Mouse (Mus musculus): Measurements from ENCODE around the gene Sec24a. TPM values are rescaled to one million over a fixed set of nuclear protein-coding genes. Genes with fewer than 3 reads are reported as not detected.
"Not testable (repeated sequence)": the region's sequence is repeated elsewhere in the genome, so short reads cannot be mapped to it uniquely, and the experiment has no call there.

Gene Sec24a
- polyA plus RNA-seq, 1 experiment from 2014 or later: 16.1 TPM

- H3K4me2 ChIP-seq (replicated peaks; ENCODE audit: low read depth, low read length): no peak overlapping the region
- no peak overlapping the region for H3K4me3 ChIP-seq (ENCODE audit: low read depth, low read length)
- H3K9ac ChIP-seq (ENCODE audit: low read depth, low read length): no peak overlapping the region
- ATAC-seq (ENCODE audit: low FRiP score) (no peak), DNase-seq (ENCODE audit: low spot score) (no peak)
- WGBS: 92% methylated on average over 7 of the region's 7 CpGs
- H3K27ac ChIP-seq (ENCODE audit: low read depth, low read length): no peak overlapping the region
- H3K36me3 ChIP-seq (ENCODE audit: control insufficient read depth, insufficient read depth, low read length): peaks cover 12% of the 10 kb centered on the region; the same call in 1 of the 2 replicates
- no peaks in the 10 kb centered on the region for H3K27me3 ChIP-seq (ENCODE audit: control insufficient read depth, insufficient read depth, low read length)
- no peaks in the 10 kb centered on the region for H3K4me1 ChIP-seq (replicated peaks; ENCODE audit: control insufficient read depth, insufficient read depth, low read length)
- H3K9me3 ChIP-seq (ENCODE audit: control insufficient read depth, low read length): no peaks in the 10 kb centered on the region
Measured at GRCm38 (mm10) chr11:51790662-51791061, 27.2 kb upstream of the Sec24a start.

GRCm38 (mm10) chr11:51789735-51790134 is 26.3 kb upstream of the Sec24a start:
- not testable (repeated sequence) for H3K4me1 ChIP-seq (replicated peaks; ENCODE audit: control insufficient read depth, insufficient read depth, low read length); H3K9me3 ChIP-seq (ENCODE audit: control insufficient read depth, low read length); H3K4me2 ChIP-seq (replicated peaks; ENCODE audit: low read depth, low read length); DNase-seq (ENCODE audit: low spot score); ATAC-seq (ENCODE audit: low FRiP score); H3K27ac ChIP-seq (ENCODE audit: low read depth, low read length); H3K27me3 ChIP-seq (ENCODE audit: control insufficient read depth, insufficient read depth, low read length); H3K4me3 ChIP-seq (ENCODE audit: low read depth, low read length); H3K9ac ChIP-seq (ENCODE audit: low read depth, low read length)
- 87% methylated on average over 4 of the region's 4 CpGs for WGBS
- H3K36me3 ChIP-seq (ENCODE audit: control insufficient read depth, insufficient read depth, low read length): peaks cover 12% of the 10 kb centered on the region; the same call in 1 of the 2 replicates

GRCm38 (mm10) chr11:51785926-51786325 is 22.5 kb upstream of the Sec24a start:
- no peak for ATAC-seq (ENCODE audit: low FRiP score)
- peaks cover 6% of the 10 kb centered on the region for H3K36me3 ChIP-seq (ENCODE audit: control insufficient read depth, insufficient read depth, low read length)
- peak; percentile 57 for DNase-seq (ENCODE audit: low spot score)

GRCm38 (mm10) chr11:51782721-51783120 is 19.3 kb upstream of the Sec24a start:
- DNase-seq (ENCODE audit: low spot score) (no peak), ATAC-seq (ENCODE audit: low FRiP score) (no peak)
- Histone ChIP-seq H3K9me3 (ENCODE audit: control insufficient read depth, low read length) (no peaks in the 10 kb centered on the region), H3K27me3 (ENCODE audit: control insufficient read depth, insufficient read depth, low read length) (no peaks in the 10 kb centered on the region), H3K4me1 (replicated peaks; ENCODE audit: control insufficient read depth, insufficient read depth, low read length) (no peaks in the 10 kb centered on the region), H3K4me2 (replicated peaks; ENCODE audit: low read depth, low read length) (no peak overlapping the region), H3K27ac (ENCODE audit: low read depth, low read length) (no peak overlapping the region), H3K9ac (ENCODE audit: low read depth, low read length) (no peak overlapping the region), H3K36me3 (ENCODE audit: control insufficient read depth, insufficient read depth, low read length) (peaks cover 6% of the 10 kb centered on the region; the same call in 1 of the 2 replicates), H3K4me3 (ENCODE audit: low read depth, low read length) (no peak overlapping the region)
- WGBS: 93% methylated on average over 6 of the region's 6 CpGs

More at GRCm38 (mm10) chr11:51785926-51786325, 22.5 kb upstream of the Sec24a start:
- WGBS: 92% methylated on average over 6 of the region's 6 CpGs
- Histone ChIP-seq H3K9me3 (ENCODE audit: control insufficient read depth, low read length) (no peaks in the 10 kb centered on the region), H3K27me3 (ENCODE audit: control insufficient read depth, insufficient read depth, low read length) (no peaks in the 10 kb centered on the region), H3K27ac (ENCODE audit: low read depth, low read length) (no peak overlapping the region), H3K4me2 (replicated peaks; ENCODE audit: low read depth, low read length) (no peak overlapping the region), H3K4me3 (ENCODE audit: low read depth, low read length) (no peak overlapping the region), H3K4me1 (replicated peaks; ENCODE audit: control insufficient read depth, insufficient read depth, low read length) (no peaks in the 10 kb centered on the region), H3K9ac (ENCODE audit: low read depth, low read length) (no peak overlapping the region)

- Histone ChIP-seq H3K9ac (ENCODE audit: low read depth, low read length) (no peak overlapping the region), H3K27me3 (ENCODE audit: control insufficient read depth, insufficient read depth, low read length) (no peaks in the 10 kb centered on the region), H3K4me1 (replicated peaks; ENCODE audit: control insufficient read depth, insufficient read depth, low read length) (no peaks in the 10 kb centered on the region), H3K4me3 (ENCODE audit: low read depth, low read length) (no peak overlapping the region), H3K4me2 (replicated peaks; ENCODE audit: low read depth, low read length) (no peak overlapping the region), H3K36me3 (ENCODE audit: control insufficient read depth, insufficient read depth, low read length) (no peaks in the 10 kb centered on the region; the same call in 1 of the 2 replicates), H3K27ac (ENCODE audit: low read depth, low read length) (no peak overlapping the region), H3K9me3 (ENCODE audit: control insufficient read depth, low read length) (no peaks in the 10 kb centered on the region)
- DNase-seq (ENCODE audit: low spot score) (no peak), ATAC-seq (ENCODE audit: low FRiP score) (no peak)
- WGBS: 93% methylated on average over 9 of the region's 9 CpGs
Measured at GRCm38 (mm10) chr11:51780773-51781267, 17.4 kb upstream of the Sec24a start.

GRCm38 (mm10) chr11:51777478-51777877 is 14.0 kb upstream of the Sec24a start:
- Histone ChIP-seq H3K4me3 (ENCODE audit: low read depth, low read length) (no peak overlapping the region), H3K27me3 (ENCODE audit: control insufficient read depth, insufficient read depth, low read length) (no peaks in the 10 kb centered on the region), H3K27ac (ENCODE audit: low read depth, low read length) (no peak overlapping the region), H3K4me1 (replicated peaks; ENCODE audit: control insufficient read depth, insufficient read depth, low read length) (no peaks in the 10 kb centered on the region), H3K36me3 (ENCODE audit: control insufficient read depth, insufficient read depth, low read length) (no peaks in the 10 kb centered on the region; the same call in 1 of the 2 replicates), H3K9ac (ENCODE audit: low read depth, low read length) (no peak overlapping the region), H3K9me3 (ENCODE audit: control insufficient read depth, low read length) (no peaks in the 10 kb centered on the region), H3K4me2 (replicated peaks; ENCODE audit: low read depth, low read length) (no peak overlapping the region)
- WGBS: 94% methylated on average over 5 of the region's 5 CpGs
- ATAC-seq (ENCODE audit: low FRiP score) (no peak), DNase-seq (ENCODE audit: low spot score) (no peak)

GRCm38 (mm10) chr11:51775507-51775906 is 12.1 kb upstream of the Sec24a start:
- no peak for ATAC-seq (ENCODE audit: low FRiP score)
- Histone ChIP-seq H3K27ac (ENCODE audit: low read depth, low read length) (no peak overlapping the region), H3K4me1 (replicated peaks; ENCODE audit: control insufficient read depth, insufficient read depth, low read length) (no peaks in the 10 kb centered on the region), H3K9me3 (ENCODE audit: control insufficient read depth, low read length) (no peaks in the 10 kb centered on the region), H3K27me3 (ENCODE audit: control insufficient read depth, insufficient read depth, low read length) (no peaks in the 10 kb centered on the region), H3K36me3 (ENCODE audit: control insufficient read depth, insufficient read depth, low read length) (no peaks in the 10 kb centered on the region), H3K4me2 (replicated peaks; ENCODE audit: low read depth, low read length) (no peak overlapping the region), H3K4me3 (ENCODE audit: low read depth, low read length) (no peak overlapping the region), H3K9ac (ENCODE audit: low read depth, low read length) (no peak overlapping the region)
- no peak for DNase-seq (ENCODE audit: low spot score)
- WGBS: 96% methylated on average over 3 of the region's 3 CpGs

- Histone ChIP-seq H3K9ac (ENCODE audit: low read depth, low read length) (no peak overlapping the region), H3K4me3 (ENCODE audit: low read depth, low read length) (no peak overlapping the region), H3K4me2 (replicated peaks; ENCODE audit: low read depth, low read length) (no peak overlapping the region), H3K36me3 (ENCODE audit: control insufficient read depth, insufficient read depth, low read length) (no peaks in the 10 kb centered on the region), H3K4me1 (replicated peaks; ENCODE audit: control insufficient read depth, insufficient read depth, low read length) (no peaks in the 10 kb centered on the region), H3K9me3 (ENCODE audit: control insufficient read depth, low read length) (no peaks in the 10 kb centered on the region), H3K27me3 (ENCODE audit: control insufficient read depth, insufficient read depth, low read length) (no peaks in the 10 kb centered on the region), H3K27ac (ENCODE audit: low read depth, low read length) (no peak overlapping the region)
- ATAC-seq (ENCODE audit: low FRiP score) (no peak), DNase-seq (ENCODE audit: low spot score) (no peak)
- WGBS: 80% methylated on average over 5 of the region's 5 CpGs
Measured at GRCm38 (mm10) chr11:51768296-51768695, 4.9 kb upstream of the Sec24a start.

- ATAC-seq (ENCODE audit: low FRiP score): no peak
- Histone ChIP-seq H3K27ac (ENCODE audit: low read depth, low read length) (no peak overlapping the region), H3K4me1 (replicated peaks; ENCODE audit: control insufficient read depth, insufficient read depth, low read length) (no peaks in the 10 kb centered on the region), H3K27me3 (ENCODE audit: control insufficient read depth, insufficient read depth, low read length) (no peaks in the 10 kb centered on the region), H3K36me3 (ENCODE audit: control insufficient read depth, insufficient read depth, low read length) (no peaks in the 10 kb centered on the region), H3K9me3 (ENCODE audit: control insufficient read depth, low read length) (no peaks in the 10 kb centered on the region), H3K4me3 (ENCODE audit: low read depth, low read length) (no peak overlapping the region), H3K9ac (ENCODE audit: low read depth, low read length) (no peak overlapping the region), H3K4me2 (replicated peaks; ENCODE audit: low read depth, low read length) (no peak overlapping the region)
- DNase-seq (ENCODE audit: low spot score): no peak
- 84% methylated on average over 8 of the region's 8 CpGs for WGBS
Measured at GRCm38 (mm10) chr11:51767579-51768220, 4.3 kb upstream of the Sec24a start.

All from hindbrain, embryonic 11.5 days (tissue).